Mouse (Mus musculus): ENCODE results near the gene Eml1. TPM values are rescaled to one million over a fixed set of nuclear protein-coding genes. Genes with fewer than 3 reads are reported as not detected.

Gene Eml1
- polyA plus RNA-seq, 1 experiment, result not detected

DNA sequence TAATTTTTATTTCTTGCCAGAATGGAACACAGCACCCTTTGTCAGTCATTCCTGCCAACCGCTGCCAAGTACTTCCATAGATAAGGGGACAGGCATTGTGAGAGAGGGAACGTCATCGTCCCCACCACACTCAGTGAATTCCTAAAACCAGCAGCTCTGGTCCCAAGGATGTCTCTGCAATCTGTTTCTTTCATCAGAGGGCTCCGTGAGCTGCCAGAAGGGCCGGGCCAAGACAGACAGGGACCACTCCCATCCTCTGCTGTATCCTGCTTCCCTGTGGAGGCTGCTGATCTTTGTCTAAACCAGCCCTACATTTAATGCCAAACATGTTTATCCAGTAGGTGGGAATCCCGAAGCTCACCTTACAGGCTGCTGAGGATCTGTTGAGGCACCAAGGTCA lies 182.3 kb downstream of the Eml1 start:
- peaks cover 14% of the 10 kb centered on the region; the same call in 1 of the 2 replicates for H3K4me1 ChIP-seq (ENCODE audit: control insufficient read depth, insufficient read depth, low read length)
- H3K27ac ChIP-seq (ENCODE audit: insufficient read depth, low read depth, low read length), result no peak overlapping the region
- H3K4me3 ChIP-seq (ENCODE audit: insufficient read depth, low read depth, low read length), result no peak overlapping the region
- 69% methylated on average over 6 of the region's 6 CpGs for whole genome bisulfite sequencing
- TF ChIP-seq CTCF (IDR thresholded peaks at IDR 0.05; ENCODE audit: insufficient read depth, low read depth, low read length) (no peak), POLR2A (IDR thresholded peaks at IDR 0.05; ENCODE audit: insufficient read depth, low read depth, low read length) (no peak)

DNA sequence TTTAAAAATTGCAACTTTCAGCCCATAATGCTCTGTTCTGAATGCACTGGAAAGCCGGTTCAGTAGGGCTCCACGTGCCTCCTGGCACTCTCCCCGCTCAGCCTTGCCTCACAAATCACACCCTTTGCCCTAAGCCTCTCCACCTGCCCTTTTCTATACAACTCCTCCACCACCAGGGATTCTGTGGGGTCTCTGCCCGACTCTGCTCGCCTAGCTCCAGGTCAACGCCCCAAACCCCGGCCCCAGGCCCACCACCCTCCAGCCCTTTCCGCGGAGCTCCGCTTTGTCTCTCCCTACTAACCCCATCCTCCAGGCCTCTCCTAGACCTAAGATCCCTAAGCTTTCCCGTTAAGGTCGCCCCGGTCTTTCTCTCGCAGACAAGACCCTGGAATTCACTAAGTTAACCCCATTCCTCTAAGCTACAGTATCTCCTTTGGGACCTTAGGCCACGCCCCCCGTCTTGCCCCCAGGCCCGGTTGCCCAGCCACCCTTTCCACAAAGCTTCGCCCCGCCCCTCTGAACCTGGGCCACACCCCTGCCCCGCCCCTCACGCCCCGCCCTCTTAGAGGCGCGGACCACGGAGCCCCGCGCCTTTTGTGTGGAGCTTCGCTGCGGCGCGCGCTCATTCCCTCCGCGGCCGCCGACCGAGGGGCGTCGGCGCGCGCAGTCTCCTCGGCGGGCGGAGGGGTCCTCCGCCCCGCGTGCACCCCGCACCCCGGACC lies 183.5 kb downstream of the Eml1 start, which contains the start of gene Evl:
Gene Evl (plus strand): TSS at position 601 of the 722 bp plus-strand sequence.
- peaks cover 17% of the 10 kb centered on the region for H3K4me1 ChIP-seq (ENCODE audit: control insufficient read depth, insufficient read depth, low read length)
- WGBS, result 1% methylated on average over 50 of the region's 50 CpGs
- peak within 1 kb of the TSS; percentile 95 for H3K4me3 ChIP-seq (ENCODE audit: insufficient read depth, low read depth, low read length)
- peak within 1 kb of the TSS; percentile 89 for H3K27ac ChIP-seq (ENCODE audit: insufficient read depth, low read depth, low read length)
- TF ChIP-seq CTCF (IDR thresholded peaks at IDR 0.05; ENCODE audit: insufficient read depth, low read depth, low read length), result no peak
- peak; percentile 75 for TF ChIP-seq POLR2A (IDR thresholded peaks at IDR 0.05; ENCODE audit: insufficient read depth, low read depth, low read length)

DNA sequence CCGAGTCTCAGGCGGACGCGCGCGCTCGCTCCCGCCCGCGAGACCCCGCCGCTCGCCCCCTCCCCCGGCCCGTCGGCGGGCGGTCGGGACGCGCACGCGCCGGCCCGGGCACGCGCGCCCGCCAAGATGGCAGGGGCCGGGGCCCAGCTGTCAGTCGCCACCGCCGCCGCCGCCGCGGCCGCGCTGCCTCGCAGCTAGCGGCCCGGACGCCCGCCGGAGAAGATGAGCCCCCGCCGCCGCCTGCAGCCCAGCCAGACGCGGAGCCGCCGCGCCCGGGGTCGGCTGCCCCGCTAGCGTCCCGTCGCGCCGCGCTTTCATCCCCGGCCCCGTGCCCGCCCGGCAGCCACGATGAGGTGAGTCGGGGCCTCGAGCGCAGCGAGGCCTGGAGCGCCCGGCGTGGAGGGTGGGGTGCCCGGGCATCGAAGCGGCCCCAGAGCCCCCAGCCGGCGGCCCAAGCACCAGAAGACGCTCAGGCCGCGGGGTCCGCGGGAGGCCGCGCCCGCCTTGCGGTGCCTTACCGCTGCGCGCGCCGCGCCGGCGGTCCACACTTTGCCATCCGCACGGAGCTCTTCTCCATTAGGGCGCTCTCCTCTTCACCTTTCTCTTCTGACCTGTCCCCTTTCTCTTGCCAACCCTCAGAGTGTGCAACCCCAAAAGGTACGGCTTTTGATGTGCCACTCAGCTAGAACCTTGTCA lies 184.3 kb downstream of the Eml1 start:
- Histone ChIP-seq H3K4me1 (ENCODE audit: control insufficient read depth, insufficient read depth, low read length) (peaks cover 17% of the 10 kb centered on the region), H3K4me3 (ENCODE audit: insufficient read depth, low read depth, low read length) (peak overlapping the region; percentile 95), H3K27ac (ENCODE audit: insufficient read depth, low read depth, low read length) (peak overlapping the region; percentile 89)
- no peak; the same call in 1 of the 2 replicates for TF ChIP-seq CTCF (IDR thresholded peaks at IDR 0.05; ENCODE audit: insufficient read depth, low read depth, low read length)
- TF ChIP-seq POLR2A (IDR thresholded peaks at IDR 0.05; ENCODE audit: insufficient read depth, low read depth, low read length), result no peak
- WGBS, result 1% methylated on average over 100 of the region's 100 CpGs

- TF ChIP-seq POLR2A (IDR thresholded peaks at IDR 0.05; ENCODE audit: insufficient read depth, low read depth, low read length) (no peak), CTCF (IDR thresholded peaks at IDR 0.05; ENCODE audit: insufficient read depth, low read depth, low read length) (no peak)
- H3K27ac ChIP-seq (ENCODE audit: insufficient read depth, low read depth, low read length), result no peak overlapping the region
- H3K4me3 ChIP-seq (ENCODE audit: insufficient read depth, low read depth, low read length), result no peak overlapping the region
- peaks cover 19% of the 10 kb centered on the region for H3K4me1 ChIP-seq (ENCODE audit: control insufficient read depth, insufficient read depth, low read length)
Observed at GRCm38 (mm10) chr12:108558194-108558593, 187.4 kb downstream of the Eml1 start.

GRCm38 (mm10) chr12:108563238-108563637 lies 192.5 kb downstream of the Eml1 start:
- WGBS, result 81% methylated on average over 3 of the region's 3 CpGs
- H3K27ac ChIP-seq (ENCODE audit: insufficient read depth, low read depth, low read length), result no peak overlapping the region
- H3K4me1 ChIP-seq (ENCODE audit: control insufficient read depth, insufficient read depth, low read length), result peaks cover 9% of the 10 kb centered on the region
- no peak overlapping the region for H3K4me3 ChIP-seq (ENCODE audit: insufficient read depth, low read depth, low read length)
- TF ChIP-seq POLR2A (IDR thresholded peaks at IDR 0.05; ENCODE audit: insufficient read depth, low read depth, low read length) (no peak), CTCF (IDR thresholded peaks at IDR 0.05; ENCODE audit: insufficient read depth, low read depth, low read length) (no peak)

DNA sequence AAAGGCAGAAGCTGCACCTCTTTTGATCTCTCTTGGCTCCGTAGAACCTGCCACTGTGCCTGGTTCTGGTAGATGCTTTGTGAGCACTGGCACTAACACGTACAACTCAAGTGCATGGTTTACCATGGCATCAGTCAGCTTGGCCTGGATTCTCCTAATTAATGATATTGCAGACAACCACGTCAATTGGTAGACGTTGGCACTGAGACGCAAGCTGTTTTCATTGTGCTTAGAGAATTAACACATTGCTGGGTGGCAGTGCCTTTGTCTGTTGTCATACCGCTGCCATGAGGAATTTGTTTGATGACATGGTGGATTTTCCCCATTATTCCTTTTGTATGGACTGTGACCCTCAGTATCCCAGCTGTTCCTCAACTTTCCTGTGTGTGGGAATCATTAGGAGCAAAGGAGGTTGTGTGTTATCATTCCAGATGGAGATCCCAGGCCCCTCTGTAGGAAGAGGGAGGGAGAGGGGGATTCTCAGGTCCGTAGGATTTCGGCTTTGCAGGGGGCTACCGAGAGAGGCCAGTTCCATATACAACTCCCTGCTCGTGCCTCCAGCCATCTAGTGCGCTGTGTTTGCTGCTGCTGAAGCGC lies 194.3 kb downstream of the Eml1 start:
- Histone ChIP-seq H3K27ac (ENCODE audit: insufficient read depth, low read depth, low read length) (no peak overlapping the region), H3K4me1 (ENCODE audit: control insufficient read depth, insufficient read depth, low read length) (peaks cover 6% of the 10 kb centered on the region; the same call in 1 of the 2 replicates), H3K4me3 (ENCODE audit: insufficient read depth, low read depth, low read length) (no peak overlapping the region)
- TF ChIP-seq CTCF (IDR thresholded peaks at IDR 0.05; ENCODE audit: insufficient read depth, low read depth, low read length) (no peak), POLR2A (IDR thresholded peaks at IDR 0.05; ENCODE audit: insufficient read depth, low read depth, low read length) (no peak)
- 50% methylated on average over 12 of the region's 12 CpGs for WGBS

DNA sequence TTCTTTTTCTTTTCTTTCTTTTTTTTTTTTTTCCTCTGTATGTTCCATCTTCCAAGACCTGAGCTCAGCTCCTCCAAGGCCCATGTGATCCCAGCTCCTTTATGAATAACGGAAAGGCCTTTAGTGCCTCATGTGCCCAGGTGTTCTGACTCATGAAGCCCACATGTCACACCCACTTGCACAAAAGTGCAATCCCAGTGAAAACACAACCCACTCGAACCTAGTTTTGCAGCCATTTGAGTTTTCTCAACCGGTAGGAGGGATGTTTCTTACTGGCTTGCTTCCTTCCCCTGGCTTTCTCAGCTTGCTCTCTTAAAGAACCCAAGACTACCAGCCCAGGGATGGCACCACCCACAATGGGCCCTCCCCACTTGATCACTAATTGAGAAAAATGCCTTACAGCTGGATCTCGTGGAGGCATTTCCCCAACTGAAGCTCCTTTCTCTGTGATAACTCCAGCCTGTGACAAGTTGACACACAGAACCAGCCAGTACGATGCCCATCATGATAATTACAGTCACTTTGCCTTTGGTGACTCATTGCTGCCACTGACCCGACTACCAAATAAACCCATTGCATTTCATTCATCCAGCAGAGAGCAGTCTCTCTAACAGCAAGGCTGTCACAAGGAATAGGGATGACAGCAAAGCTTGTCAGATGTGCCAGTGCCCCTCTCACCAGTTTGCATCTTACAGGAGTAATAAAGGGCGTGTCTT lies 208.6 kb downstream of the Eml1 start:
- Histone ChIP-seq H3K4me3 (ENCODE audit: insufficient read depth, low read depth, low read length) (no peak overlapping the region), H3K4me1 (ENCODE audit: control insufficient read depth, insufficient read depth, low read length) (no peaks in the 10 kb centered on the region), H3K27ac (ENCODE audit: insufficient read depth, low read depth, low read length) (no peak overlapping the region)
- TF ChIP-seq POLR2A (IDR thresholded peaks at IDR 0.05; ENCODE audit: insufficient read depth, low read depth, low read length) (no peak), CTCF (IDR thresholded peaks at IDR 0.05; ENCODE audit: insufficient read depth, low read depth, low read length) (no peak)
- WGBS, result 34% methylated on average over 7 of the region's 7 CpGs

GRCm38 (mm10) chr12:108583775-108584174 lies 213.0 kb downstream of the Eml1 start:
- 64% methylated on average over 1 of the region's 1 CpGs for WGBS
- Histone ChIP-seq H3K27ac (ENCODE audit: insufficient read depth, low read depth, low read length) (no peak overlapping the region), H3K4me1 (ENCODE audit: control insufficient read depth, insufficient read depth, low read length) (no peaks in the 10 kb centered on the region), H3K4me3 (ENCODE audit: insufficient read depth, low read depth, low read length) (no peak overlapping the region)
- TF ChIP-seq CTCF (IDR thresholded peaks at IDR 0.05; ENCODE audit: insufficient read depth, low read depth, low read length), result no peak
- no peak for TF ChIP-seq POLR2A (IDR thresholded peaks at IDR 0.05; ENCODE audit: insufficient read depth, low read depth, low read length)

Other genes with a start within 250 kb of the Eml1 start
- 511 TPM in 1 of 2 replicates, not detected in the other for gene Setd3, start 191.6 kb upstream of the Eml1 start, polyA plus RNA-seq (2012; ENCODE audit: insufficient read depth, insufficient read length, low replicate concordance, missing spikeins)
- gene Ccnk, start 191.4 kb upstream of the Eml1 start, polyA plus RNA-seq (2012; ENCODE audit: insufficient read depth, insufficient read length, low replicate concordance, missing spikeins), result not detected in 2 replicates
- not detected in 2 replicates for gene Ccdc85c, start 95.5 kb upstream of the Eml1 start, polyA plus RNA-seq (2012; ENCODE audit: insufficient read depth, insufficient read length, low replicate concordance, missing spikeins)
- gene Hhipl1, start 64.7 kb upstream of the Eml1 start, polyA plus RNA-seq (2012; ENCODE audit: insufficient read depth, insufficient read length, low replicate concordance, missing spikeins), result not detected in 2 replicates
- gene Cyp46a1, start 36.6 kb upstream of the Eml1 start, polyA plus RNA-seq (2012; ENCODE audit: insufficient read depth, insufficient read length, low replicate concordance, missing spikeins), result not detected in 2 replicates
- gene Evl, start 183.8 kb downstream of the Eml1 start, polyA plus RNA-seq (2012; ENCODE audit: insufficient read depth, insufficient read length, low replicate concordance, missing spikeins), result not detected in 2 replicates

All from olfactory bulb, adult 2 months (tissue).